Mouse (Mus musculus) spleen, postnatal 10 days (tissue): ENCODE results near the gene Trp53rkb.

ENCODE experiments used
- DNase-seq, 2 experiments: peaks; one replicate each; pipeline ENCODE4 v3.0.0; 2021 to 2022; ENCODE audit warnings: low spot score in 2 of 2

The Trp53rkb gene

GRCm38 (mm10) chr2:166792355-166792754 is at the start of gene Trp53rkb:
Gene Trp53rkb (plus strand): TSS chr2:166792531.
- no peak for DNase-seq

GRCm38 (mm10) chr2:166743504-166743903 is 48.8 kb upstream of the Trp53rkb start:
- no peak for DNase-seq

GRCm38 (mm10) chr2:166744433-166744832 is 47.9 kb upstream of the Trp53rkb start:
- no peak for DNase-seq

GRCm38 (mm10) chr2:166745849-166746248 is 46.5 kb upstream of the Trp53rkb start:
- DNase-seq: peak in 1 of 2 experiments; percentile 60

DNA sequence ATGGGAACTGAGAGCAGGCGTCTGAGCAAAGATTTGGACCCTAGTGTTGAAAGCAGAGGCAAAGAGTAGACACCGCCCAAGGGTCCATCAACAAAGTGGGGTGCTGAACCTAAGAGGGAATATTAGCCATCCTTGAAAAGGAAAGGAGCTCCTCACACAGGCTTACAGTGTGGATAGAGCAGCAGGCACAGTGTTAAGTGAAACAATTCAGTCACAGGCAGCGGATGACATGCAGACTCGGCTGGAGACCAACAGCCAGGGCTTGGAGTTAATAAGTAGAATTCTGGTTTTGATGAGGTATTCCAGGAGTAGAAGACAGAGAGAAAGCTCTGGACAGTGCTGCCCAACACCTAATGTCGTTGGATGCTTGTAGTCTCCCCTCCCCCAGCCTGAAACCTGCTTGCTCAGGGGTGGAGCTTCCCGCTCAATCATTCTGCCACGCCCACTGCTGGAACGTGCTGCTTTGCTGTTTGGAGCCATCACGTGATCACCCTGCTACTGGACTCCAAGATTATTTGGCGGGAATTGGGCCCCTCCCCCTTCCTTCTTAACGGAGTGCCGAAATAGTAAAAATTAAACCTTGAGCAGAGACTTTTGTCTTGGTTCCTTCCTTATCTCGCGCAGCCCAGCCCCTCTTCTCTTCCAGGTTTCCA is 45.9 kb upstream of the Trp53rkb start:
- peak; percentile 29 to 68 for DNase-seq

DNA sequence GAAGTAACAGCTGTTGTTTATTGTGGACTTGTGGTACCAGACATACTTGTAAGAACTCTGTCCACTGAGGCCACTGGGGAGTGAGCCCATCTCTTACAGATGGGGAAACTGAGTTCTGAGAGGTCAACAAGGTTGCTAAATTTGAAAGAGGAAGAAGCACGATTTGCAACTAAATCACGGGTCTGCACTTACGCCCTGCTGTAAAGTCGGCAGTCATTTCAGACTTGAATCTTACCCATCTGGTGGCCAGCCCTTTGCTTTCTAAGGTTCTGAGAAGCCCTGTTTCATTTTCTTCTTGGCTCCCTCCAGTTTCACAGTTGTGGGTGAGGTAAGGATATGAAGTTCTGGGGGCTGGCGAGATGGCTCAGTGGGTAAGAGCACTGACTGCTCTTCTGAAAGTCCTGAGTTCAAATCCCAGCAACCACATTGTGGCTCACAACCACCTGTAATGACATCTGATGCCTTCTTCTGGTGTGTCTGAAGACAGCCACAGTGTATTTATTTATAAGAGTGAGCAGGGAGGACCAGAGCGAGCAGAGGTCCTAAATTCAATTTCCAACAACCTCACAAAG is 41.6 kb upstream of the Trp53rkb start:
- DNase-seq: no peak

- no peak for DNase-seq
Observed at GRCm38 (mm10) chr2:166754194-166754593, 38.1 kb upstream of the Trp53rkb start.

DNA sequence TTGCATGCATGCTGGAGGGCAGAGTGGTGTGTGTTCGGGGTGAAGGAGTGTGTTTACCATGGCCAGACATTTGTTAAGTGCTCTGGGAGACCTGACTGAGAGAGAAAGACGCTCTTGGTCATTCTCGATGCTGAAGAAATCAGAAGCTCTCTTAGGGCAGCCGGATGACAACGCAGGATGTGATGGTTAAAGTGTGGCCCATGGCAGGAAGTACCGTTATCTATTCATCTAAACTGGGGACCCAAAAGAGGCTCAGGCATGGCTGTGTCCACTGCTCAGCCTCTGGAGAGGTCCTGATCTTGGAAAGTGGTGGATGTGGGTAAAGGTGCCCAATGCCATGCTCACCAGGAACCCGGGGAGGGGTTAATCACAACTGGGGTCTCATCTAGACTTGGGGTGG is 37.6 kb upstream of the Trp53rkb start:
- no peak for DNase-seq

- no peak for DNase-seq
Observed at GRCm38 (mm10) chr2:166757969-166758368, 34.4 kb upstream of the Trp53rkb start.

- DNase-seq: no peak
Observed at GRCm38 (mm10) chr2:166764051-166764450, 28.3 kb upstream of the Trp53rkb start.

GRCm38 (mm10) chr2:166767591-166767990 is 24.7 kb upstream of the Trp53rkb start:
- no peak for DNase-seq

DNA sequence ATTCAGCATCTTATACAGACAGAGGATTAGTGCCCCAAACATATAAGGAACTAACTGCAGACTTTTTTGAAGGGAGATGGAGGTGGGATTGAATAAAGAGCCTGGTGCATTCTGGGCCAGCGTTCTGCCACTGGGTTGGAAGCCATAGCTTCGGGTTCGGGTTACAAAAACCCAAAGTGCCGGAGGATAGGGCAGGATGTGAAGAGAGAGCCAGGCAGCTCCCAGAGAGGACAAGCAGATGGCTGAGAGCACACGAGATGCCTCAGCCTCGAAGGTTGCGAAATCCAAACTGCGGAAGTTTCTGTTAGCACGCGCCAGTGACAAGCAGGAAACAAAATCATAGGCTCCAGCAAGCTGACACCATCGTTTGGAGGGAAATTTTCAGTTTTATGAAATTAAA is 20.9 kb upstream of the Trp53rkb start:
- peak in 1 of 2 experiments; percentile 37 for DNase-seq

- DNase-seq: no peak
Observed at GRCm38 (mm10) chr2:166773587-166773986, 18.7 kb upstream of the Trp53rkb start.

- no peak for DNase-seq
Observed at GRCm38 (mm10) chr2:166774275-166774674, 18.1 kb upstream of the Trp53rkb start.

GRCm38 (mm10) chr2:166775357-166775893 is 16.9 kb upstream of the Trp53rkb start:
- DNase-seq: peak in 1 of 2 experiments; percentile 37

GRCm38 (mm10) chr2:166776272-166776671 is 16.1 kb upstream of the Trp53rkb start:
- DNase-seq: peak; percentile 39 to 79

DNA sequence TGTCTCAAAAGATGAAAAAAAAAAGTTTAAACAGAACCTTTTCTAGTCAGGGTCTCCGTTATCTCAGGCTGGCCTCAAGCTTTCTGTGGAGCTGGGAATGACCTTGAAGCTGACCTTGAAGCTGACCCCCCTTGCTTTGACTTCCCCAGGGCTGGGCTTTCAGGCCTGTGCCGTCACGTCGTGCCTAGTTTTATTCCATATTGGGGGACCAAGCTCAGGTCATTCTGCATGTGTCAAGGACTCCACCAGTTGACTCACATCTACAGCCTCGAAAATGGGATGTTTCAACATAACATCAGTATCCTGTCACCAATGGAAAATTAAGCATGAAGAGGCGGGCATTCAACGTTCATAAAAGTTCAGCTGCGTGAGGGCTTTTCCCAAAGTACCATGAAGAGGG is 12.4 kb upstream of the Trp53rkb start:
- DNase-seq: no peak

DNA sequence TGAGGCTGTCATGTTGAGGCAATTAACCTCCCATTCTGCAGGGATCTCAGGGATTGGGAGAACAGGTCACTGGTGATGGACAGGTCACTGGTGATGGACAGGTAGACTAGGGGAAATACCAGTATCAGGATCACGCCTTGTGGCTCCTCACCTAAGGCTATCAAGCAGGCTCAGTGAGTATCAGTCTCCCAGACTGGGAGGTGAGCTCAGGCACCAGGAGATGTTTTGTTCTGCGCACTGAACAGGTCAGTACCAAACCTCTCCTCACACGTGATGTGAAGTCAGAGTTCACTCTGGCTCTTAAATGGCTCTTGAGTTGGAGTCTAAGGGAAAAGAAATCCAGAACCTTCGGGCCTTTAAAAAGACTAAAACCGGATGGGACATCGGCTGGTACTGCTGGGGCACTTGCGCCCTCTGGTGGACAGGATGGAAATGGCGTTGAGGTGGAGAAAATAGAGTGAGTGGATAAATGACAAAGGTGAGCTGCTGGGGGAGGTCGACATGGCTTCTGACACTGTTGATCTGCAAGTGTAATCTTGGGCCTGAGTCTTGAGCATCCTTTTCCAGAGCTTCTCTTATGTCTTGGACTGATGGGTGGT is 11.3 kb upstream of the Trp53rkb start:
- peak; percentile 76 to 86 for DNase-seq

DNA sequence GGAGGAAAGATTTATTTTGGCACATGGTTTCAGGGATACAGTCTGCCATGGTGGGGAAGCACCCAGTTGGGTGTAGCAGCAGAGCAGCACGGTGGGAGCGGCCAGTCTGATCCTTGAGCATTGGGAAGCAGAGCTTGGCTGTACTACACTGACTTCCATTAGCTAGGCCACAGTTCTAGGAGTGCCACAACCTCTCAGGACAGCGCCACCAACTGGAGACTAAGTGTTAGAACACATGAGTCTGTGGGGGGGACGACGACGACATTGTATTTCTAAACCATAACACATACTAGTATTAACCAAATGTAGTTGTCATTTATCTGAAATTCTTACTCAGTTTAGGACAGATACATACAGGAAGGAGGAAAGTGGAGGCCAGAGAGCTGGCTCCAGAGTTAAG is 8.0 kb upstream of the Trp53rkb start:
- no peak for DNase-seq

GRCm38 (mm10) chr2:166786353-166787004 is 5.9 kb upstream of the Trp53rkb start:
- DNase-seq: peak; percentile 74 to 93

- peak in 1 of 2 experiments; percentile 66 for DNase-seq
Observed at GRCm38 (mm10) chr2:166791738-166792137, 593 bp upstream of the Trp53rkb start.

DNA sequence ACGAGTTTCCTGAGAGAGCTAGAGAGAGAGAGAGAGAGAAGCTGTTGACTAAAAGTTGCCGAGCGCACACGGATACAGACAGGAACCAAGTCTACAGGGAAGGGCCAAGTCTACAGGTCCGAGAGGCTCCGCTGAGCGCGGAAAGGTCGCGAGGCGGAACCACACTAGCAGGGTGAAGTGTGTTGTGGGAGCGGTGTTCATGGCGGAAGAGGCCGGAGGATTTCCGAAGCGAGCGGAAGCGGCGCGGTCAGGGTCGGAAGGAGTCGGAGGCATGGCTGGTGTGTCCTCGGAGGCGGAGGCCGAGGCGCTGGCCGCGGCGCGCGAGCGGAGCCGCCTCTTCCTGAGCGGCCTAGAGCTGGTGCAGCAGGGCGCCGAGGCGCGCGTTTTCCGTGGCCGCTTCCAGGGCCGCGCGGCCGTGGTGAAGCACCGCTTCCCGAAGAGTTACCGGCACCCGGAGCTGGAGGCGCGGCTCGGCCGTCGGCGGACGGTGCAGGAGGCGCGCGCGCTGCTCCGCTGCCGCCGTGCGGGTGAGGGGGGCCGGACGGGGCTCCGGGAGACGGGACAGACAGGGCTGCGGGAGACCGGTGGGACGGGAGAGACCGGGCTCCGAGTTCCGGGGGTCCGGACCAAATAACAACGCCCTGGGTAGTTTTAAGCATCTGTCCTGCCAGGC is 1.3 kb downstream of the Trp53rkb start:
- peak; percentile 87 to 89 for DNase-seq
